Mouse (Mus musculus) spleen, adult 2 months (tissue): Measurements from ENCODE around the gene Rrh. TPM values are rescaled to one million over a fixed set of nuclear protein-coding genes. Genes with fewer than 3 reads are reported as not detected.

ENCODE experiments used
- DNase-seq, 2 experiments: peaks; one replicate each; pipeline versions ENCODE4 v3.0.0 to v3.0.0-alpha.2; 2012 to 2021; ENCODE audit warnings: low spot score in 2 of 2, low read depth in 1 of 2
- H3K27ac ChIP-seq: fragments of 200-500 bp; 2 replicates; pipeline ENCODE4 v1.5.1; 2012; ENCODE audit warnings: low read length, inconsistent platforms; ENCODE audit not compliant: insufficient read depth
- H3K27me3 ChIP-seq: fragments of 200-500 bp; 2 replicates; pipeline ENCODE4 v1.6.1; 2012; ENCODE audit warnings: mild to moderate bottlenecking, moderate library complexity, low read length, inconsistent platforms; ENCODE audit not compliant: control insufficient read depth, insufficient read depth
- H3K36me3 ChIP-seq: fragments of 200-500 bp; 2 replicates; pipeline ENCODE4 v1.6.1; 2012; ENCODE audit warnings: mild to moderate bottlenecking, low read length, inconsistent platforms; ENCODE audit not compliant: control insufficient read depth, insufficient read depth
- H3K4me1 ChIP-seq: fragments of 200-500 bp; 2 replicates; pipeline ENCODE4 v1.6.1; 2011; ENCODE audit warnings: inconsistent platforms; ENCODE audit not compliant: control insufficient read depth, insufficient read depth, insufficient read length
- H3K4me3 ChIP-seq: fragments of 200-500 bp; 2 replicates; pipeline ENCODE4 v1.5.1; 2011; ENCODE audit warnings: mild to moderate bottlenecking, inconsistent platforms; ENCODE audit not compliant: insufficient read depth, insufficient read length; ENCODE audit errors: extremely low read depth
- CTCF ChIP-seq: fragments of 200-500 bp; IDR thresholded peaks from 2 replicates; pipeline ENCODE4 v1.5.1; 2011; ENCODE audit warnings: mild to moderate bottlenecking, inconsistent platforms; ENCODE audit not compliant: insufficient read depth, insufficient read length, insufficient replicate concordance; ENCODE audit errors: extremely low read depth
- POLR2A ChIP-seq: fragments of 200-500 bp; IDR thresholded peaks from 2 replicates; pipeline ENCODE4 v1.6.1; 2011; ENCODE audit warnings: low read depth, low read length, inconsistent platforms
- WGBS: fragments of 180-500 bp; shearing (Covaris S2); methylation state at CpG from one replicate; pipeline ENCODE4 v1.1.7; 2018; 5-methylcytosine and 5-hydroxymethylcytosine counted together
- polyA plus RNA-seq: library from polyadenylated mRNA; depleted of rRNA; stranded (reverse); fragments of >200 nt; gene quantifications from 2 replicates; pipeline ENCODE4 v1.2.3, GENCODE M21; 2012

Gene Rrh
- polyA plus RNA-seq, 1 experiment: 0.02 TPM

GRCm38 (mm10) chr3:129798551-129798950 lies 23.8 kb downstream of the Rrh start:
- H3K4me3 ChIP-seq: no peak overlapping the region

GRCm38 (mm10) chr3:129797341-129797740 lies 25.0 kb downstream of the Rrh start:
- TF ChIP-seq CTCF (no peak), POLR2A (no peak)
- WGBS: 79% methylated on average over 5 of the region's 5 CpGs
- no peaks in the 10 kb centered on the region for H3K4me1 ChIP-seq
- H3K36me3 ChIP-seq: no peaks in the 10 kb centered on the region
- no peaks in the 10 kb centered on the region for H3K27me3 ChIP-seq
- H3K27ac ChIP-seq: no peak overlapping the region
- H3K4me3 ChIP-seq: no peak overlapping the region
- no peak for DNase-seq

More at GRCm38 (mm10) chr3:129798551-129798950, 23.8 kb downstream of the Rrh start:
- no peak for DNase-seq
- 86% methylated on average over 11 of the region's 11 CpGs for WGBS
- H3K27ac ChIP-seq: no peak overlapping the region
- no peak for TF ChIP-seq POLR2A
- no peak for TF ChIP-seq CTCF
- H3K4me1 ChIP-seq: no peaks in the 10 kb centered on the region
- no peaks in the 10 kb centered on the region for H3K36me3 ChIP-seq
- H3K27me3 ChIP-seq: no peaks in the 10 kb centered on the region

DNA sequence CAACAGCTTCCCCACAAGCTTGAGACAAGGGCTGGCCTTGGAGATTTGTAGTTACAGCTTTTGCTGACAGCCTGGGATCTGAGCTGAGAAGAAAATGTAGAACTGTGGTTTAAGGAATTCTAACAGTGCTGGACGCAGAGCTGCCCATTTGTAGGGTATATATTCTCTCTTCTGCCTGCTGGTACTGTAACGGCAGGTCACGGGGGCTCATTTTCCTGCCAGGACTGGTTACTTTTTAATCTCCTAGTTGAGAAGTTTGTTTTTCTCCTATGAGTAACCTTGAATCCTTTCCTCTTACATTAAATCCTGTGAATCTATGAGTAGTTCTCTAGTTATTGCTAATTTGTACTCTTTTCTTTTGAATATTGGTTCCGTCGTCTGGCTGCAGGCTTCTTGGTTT lies 28.6 kb downstream of the Rrh start:
- Histone ChIP-seq H3K36me3 (no peaks in the 10 kb centered on the region), H3K4me1 (no peaks in the 10 kb centered on the region), H3K27me3 (no peaks in the 10 kb centered on the region), H3K4me3 (no peak overlapping the region), H3K27ac (no peak overlapping the region)
- DNase-seq: no peak
- no peak for TF ChIP-seq POLR2A
- no peak for TF ChIP-seq CTCF
- WGBS: 88% methylated on average over 5 of the region's 5 CpGs

- DNase-seq: no peak
- Histone ChIP-seq H3K36me3 (no peaks in the 10 kb centered on the region), H3K27ac (no peak overlapping the region), H3K4me3 (no peak overlapping the region), H3K27me3 (0 out of 2 replicates have a peak, but pooled peaks cover 2% of the 10 kb centered on the region), H3K4me1 (no peaks in the 10 kb centered on the region)
- TF ChIP-seq CTCF: no peak
- TF ChIP-seq POLR2A: no peak
- 87% methylated on average over 3 of the region's 3 CpGs for WGBS
These were observed 39.6 kb downstream of the Rrh start for GRCm38 (mm10) chr3:129782746-129783145.

GRCm38 (mm10) chr3:129781435-129781834 lies 41.0 kb downstream of the Rrh start:
- no peak for DNase-seq
- H3K27ac ChIP-seq: no peak overlapping the region
- TF ChIP-seq CTCF (no peak), POLR2A (no peak)
- H3K4me3 ChIP-seq: no peak overlapping the region
- H3K27me3 ChIP-seq: 0 out of 2 replicates have a peak, but pooled peaks cover 2% of the 10 kb centered on the region
- WGBS: 68% methylated on average over 10 of the region's 10 CpGs
- no peaks in the 10 kb centered on the region for H3K36me3 ChIP-seq
- no peaks in the 10 kb centered on the region for H3K4me1 ChIP-seq

- no peaks in the 10 kb centered on the region for H3K36me3 ChIP-seq
- no peak for DNase-seq
- no peak overlapping the region for H3K4me3 ChIP-seq
- H3K27me3 ChIP-seq: no peaks in the 10 kb centered on the region
- no peaks in the 10 kb centered on the region for H3K4me1 ChIP-seq
- no peak for TF ChIP-seq POLR2A
- TF ChIP-seq CTCF: no peak
- WGBS: 77% methylated on average over 6 of the region's 6 CpGs
- no peak overlapping the region for H3K27ac ChIP-seq
These were observed 51.2 kb downstream of the Rrh start for GRCm38 (mm10) chr3:129771210-129771609.

GRCm38 (mm10) chr3:129766971-129767794 lies 55.2 kb downstream of the Rrh start:
- H3K36me3 ChIP-seq: no peaks in the 10 kb centered on the region
- DNase-seq: no peak

More at GRCm38 (mm10) chr3:129766971-129767794, 55.2 kb downstream of the Rrh start:
- 88% methylated on average over 10 of the region's 10 CpGs for WGBS
- Histone ChIP-seq H3K4me1 (no peaks in the 10 kb centered on the region), H3K27ac (no peak overlapping the region), H3K4me3 (no peak overlapping the region), H3K27me3 (no peaks in the 10 kb centered on the region)
- TF ChIP-seq CTCF (no peak), POLR2A (no peak)
